Mouse (Mus musculus): ENCODE data around the gene Scnm1. TPM values are rescaled to one million over a fixed set of nuclear protein-coding genes. Genes with fewer than 3 reads are reported as not detected.
A peak's percentile ranks its signal among the peaks of the same experiment; 100 is the strongest.

Gene Scnm1
- polyA plus RNA-seq, 1 experiment from 2014 or later: 63.0 TPM

GRCm38 (mm10) chr3:95164256-95164550 is 30.4 kb upstream of the Scnm1 start:
- Histone ChIP-seq H3K9me3 (replicated peaks; ENCODE audit: low read length) (no peaks in the 10 kb centered on the region), H3K27ac (no peak overlapping the region), H3K4me1 (replicated peaks; ENCODE audit: insufficient read depth, low read length) (peaks cover 12% of the 10 kb centered on the region; the same call in 1 of the 2 replicates), H3K4me3 (replicated peaks; ENCODE audit: low read depth, low read length) (no peak overlapping the region), H3K9ac (ENCODE audit: low read depth, low read length) (no peak overlapping the region), H3K27me3 (ENCODE audit: insufficient read depth, low read length) (no peaks in the 10 kb centered on the region), H3K4me2 (ENCODE audit: low read length) (no peak overlapping the region), H3K36me3 (ENCODE audit: insufficient read depth, low read length) (no peaks in the 10 kb centered on the region)
- DNase-seq (ENCODE audit: low spot score): no peak
- ATAC-seq (replicated peaks; ENCODE audit: low FRiP score, low read depth): no peak
- no peak for TF ChIP-seq CTCF (IDR thresholded peaks at IDR 0.05; ENCODE audit: low read depth)
- 81% methylated on average over 5 of the region's 5 CpGs for WGBS

GRCm38 (mm10) chr3:95163419-95164255 is 29.8 kb upstream of the Scnm1 start:
- Histone ChIP-seq H3K27ac (no peak overlapping the region), H3K27me3 (ENCODE audit: insufficient read depth, low read length) (no peaks in the 10 kb centered on the region), H3K9me3 (replicated peaks; ENCODE audit: low read length) (no peaks in the 10 kb centered on the region), H3K9ac (ENCODE audit: low read depth, low read length) (no peak overlapping the region), H3K4me2 (ENCODE audit: low read length) (no peak overlapping the region), H3K4me1 (replicated peaks; ENCODE audit: insufficient read depth, low read length) (peaks cover 12% of the 10 kb centered on the region; the same call in 1 of the 2 replicates), H3K36me3 (ENCODE audit: insufficient read depth, low read length) (no peaks in the 10 kb centered on the region), H3K4me3 (replicated peaks; ENCODE audit: low read depth, low read length) (no peak overlapping the region)
- no peak for DNase-seq (ENCODE audit: low spot score)
- WGBS: 48% methylated on average over 11 of the region's 11 CpGs
- ATAC-seq (replicated peaks; ENCODE audit: low FRiP score, low read depth): no peak
- no peak for TF ChIP-seq CTCF (IDR thresholded peaks at IDR 0.05; ENCODE audit: low read depth)

GRCm38 (mm10) chr3:95162345-95162628 is 28.5 kb upstream of the Scnm1 start:
- no peak for ATAC-seq (replicated peaks; ENCODE audit: low FRiP score, low read depth)
- 54% methylated on average over 2 of the region's 2 CpGs for WGBS

GRCm38 (mm10) chr3:95161618-95162344 is 28.0 kb upstream of the Scnm1 start:
- Histone ChIP-seq H3K27ac (no peak overlapping the region), H3K9ac (ENCODE audit: low read depth, low read length) (peak overlapping the region; percentile 61), H3K4me3 (replicated peaks; ENCODE audit: low read depth, low read length) (peak overlapping the region; percentile 64), H3K4me2 (ENCODE audit: low read length) (peak overlapping the region; percentile 97), H3K9me3 (replicated peaks; ENCODE audit: low read length) (no peaks in the 10 kb centered on the region), H3K36me3 (ENCODE audit: insufficient read depth, low read length) (no peaks in the 10 kb centered on the region), H3K4me1 (replicated peaks; ENCODE audit: insufficient read depth, low read length) (peaks cover 12% of the 10 kb centered on the region; the same call in 1 of the 2 replicates), H3K27me3 (ENCODE audit: insufficient read depth, low read length) (no peaks in the 10 kb centered on the region)
- ATAC-seq (replicated peaks; ENCODE audit: low FRiP score, low read depth): no peak
- no peak for DNase-seq (ENCODE audit: low spot score)
- 15% methylated on average over 8 of the region's 9 CpGs for WGBS
- TF ChIP-seq CTCF (IDR thresholded peaks at IDR 0.05; ENCODE audit: low read depth): no peak

More at GRCm38 (mm10) chr3:95162345-95162628, 28.5 kb upstream of the Scnm1 start:
- DNase-seq (ENCODE audit: low spot score): no peak
- Histone ChIP-seq H3K4me3 (replicated peaks; ENCODE audit: low read depth, low read length) (no peak overlapping the region), H3K9me3 (replicated peaks; ENCODE audit: low read length) (no peaks in the 10 kb centered on the region), H3K36me3 (ENCODE audit: insufficient read depth, low read length) (no peaks in the 10 kb centered on the region), H3K4me1 (replicated peaks; ENCODE audit: insufficient read depth, low read length) (peaks cover 12% of the 10 kb centered on the region; the same call in 1 of the 2 replicates), H3K27me3 (ENCODE audit: insufficient read depth, low read length) (no peaks in the 10 kb centered on the region), H3K4me2 (ENCODE audit: low read length) (peak overlapping the region; percentile 97; the same call in 1 of the 2 replicates), H3K27ac (no peak overlapping the region), H3K9ac (ENCODE audit: low read depth, low read length) (no peak overlapping the region)
- no peak for TF ChIP-seq CTCF (IDR thresholded peaks at IDR 0.05; ENCODE audit: low read depth)

GRCm38 (mm10) chr3:95161041-95161551 is 27.3 kb upstream of the Scnm1 start:
- Histone ChIP-seq H3K36me3 (ENCODE audit: insufficient read depth, low read length) (no peaks in the 10 kb centered on the region), H3K9me3 (replicated peaks; ENCODE audit: low read length) (no peaks in the 10 kb centered on the region), H3K4me2 (ENCODE audit: low read length) (peak overlapping the region; percentile 97), H3K27ac (no peak overlapping the region), H3K27me3 (ENCODE audit: insufficient read depth, low read length) (no peaks in the 10 kb centered on the region), H3K4me3 (replicated peaks; ENCODE audit: low read depth, low read length) (peak overlapping the region; percentile 64), H3K4me1 (replicated peaks; ENCODE audit: insufficient read depth, low read length) (peaks cover 12% of the 10 kb centered on the region; the same call in 1 of the 2 replicates), H3K9ac (ENCODE audit: low read depth, low read length) (peak overlapping the region; percentile 61)
- WGBS: 0% methylated on average over 22 of the region's 30 CpGs
- ATAC-seq (replicated peaks; ENCODE audit: low FRiP score, low read depth) (peak; percentile 19; the same call in 1 of the 2 replicates), DNase-seq (ENCODE audit: low spot score) (peak; percentile 39)
- TF ChIP-seq CTCF (IDR thresholded peaks at IDR 0.05; ENCODE audit: low read depth): no peak
